Mouse (Mus musculus) stomach, postnatal 0 days (tissue): ENCODE measurements around the gene B9d1. TPM values are rescaled to one million over a fixed set of nuclear protein-coding genes. Genes with fewer than 3 reads are reported as not detected.

Experiments
- ATAC-seq: fragments of 200-750 bp; cut with Nextera tagmentation; 2 replicates; pipeline ENCODE4 v1.8.0; 2017; ENCODE audit not compliant: low FRiP score, low TSS enrichment
- DNase-seq: peaks from one replicate; pipeline ENCODE4 v3.0.0-alpha.2; 2016; ENCODE audit warnings: low spot score
- H3K27ac ChIP-seq: fragments of 300-500 bp; sonication (generic); replicated peaks from 2 replicates; pipeline ENCODE4 v1.5.1; 2014; ENCODE audit warnings: mild to moderate bottlenecking, control low read depth
- H3K27me3 ChIP-seq: fragments of 300-500 bp; sonication (generic); 2 replicates; pipeline ENCODE4 v1.6.1; 2014; ENCODE audit warnings: low read length; ENCODE audit not compliant: control insufficient read depth, insufficient read depth
- H3K36me3 ChIP-seq: fragments of 300-500 bp; sonication (generic); 2 replicates; pipeline ENCODE4 v1.6.1; 2014; ENCODE audit warnings: low read length, mixed read lengths; ENCODE audit not compliant: control insufficient read depth, insufficient read depth
- H3K4me1 ChIP-seq: fragments of 300-500 bp; sonication (generic); replicated peaks from 2 replicates; pipeline ENCODE4 v1.6.1; 2014; ENCODE audit warnings: antibody characterized with exemption; ENCODE audit not compliant: control insufficient read depth, insufficient read depth
- H3K4me2 ChIP-seq: fragments of 300-500 bp; sonication (generic); replicated peaks from 2 replicates; pipeline ENCODE4 v1.6.1; 2014; ENCODE audit warnings: low read depth, mild to moderate bottlenecking, control low read depth, moderate library complexity
- H3K4me3 ChIP-seq: fragments of 300-500 bp; sonication (generic); 2 replicates; pipeline ENCODE4 v1.5.1; 2014; ENCODE audit warnings: low read depth, low read length, control low read depth
- H3K9ac ChIP-seq: fragments of 300-500 bp; sonication (generic); 2 replicates; pipeline ENCODE4 v1.6.1; 2014; ENCODE audit warnings: mild to moderate bottlenecking, low read length, control low read depth, mixed read lengths
- H3K9me3 ChIP-seq: fragments of 300-500 bp; sonication (generic); 2 replicates; pipeline ENCODE4 v1.6.1; 2016; ENCODE audit warnings: low read length; ENCODE audit not compliant: control insufficient read depth
- CTCF ChIP-seq: IDR thresholded peaks from 2 replicates; pipeline ENCODE4 v1.5.1; 2016; ENCODE audit warnings: antibody characterized with exemption, low read depth, mild to moderate bottlenecking, moderate library complexity
- EP300 ChIP-seq: optimal IDR thresholded peaks from 2 replicates; pipeline ENCODE3; 2016; ENCODE audit warnings: antibody characterized with exemption
- WGBS: fragments of 180-500 bp; shearing (Covaris S2); extraction: QIAGEN DNeasy Blood & Tissue Kit; methylation state at CpG from one replicate; pipeline ENCODE4 v1.1.7; 2014; 5-methylcytosine and 5-hydroxymethylcytosine counted together
- polyA plus RNA-seq: library from polyadenylated mRNA; unstranded; fragments of >200 nt; fragmentation: Nextera tagmentation; extraction: Ambion mirVana; gene quantifications from 2 replicates; pipeline ENCODE4 v1.2.1, GENCODE M21; 2015

B9d1 gene
- polyA plus RNA-seq, 1 experiment from 2014 or later, result 11.3 TPM

DNA sequence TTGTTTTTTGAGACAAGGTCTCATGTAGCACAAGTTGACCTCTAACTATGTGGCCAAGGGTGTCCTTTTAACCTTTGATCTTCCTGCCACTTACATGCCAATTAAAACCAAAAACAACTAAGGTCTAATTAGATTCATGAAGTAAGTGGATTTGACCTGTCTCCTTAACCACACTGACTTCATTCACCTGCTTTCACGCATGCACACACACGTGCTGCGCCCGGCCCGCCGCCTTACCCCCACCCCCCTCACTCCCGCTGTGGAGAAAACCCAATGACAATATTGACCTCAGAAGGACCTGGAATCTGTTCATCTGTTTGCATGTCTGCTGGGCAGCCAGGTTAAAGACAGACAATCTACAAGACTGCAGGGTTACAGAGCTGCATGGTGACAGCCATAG, 35.7 kb downstream of the B9d1 start:
- DNase-seq (no peak), ATAC-seq (no peak)
- no peaks in the 10 kb centered on the region for H3K4me1 ChIP-seq
- no peaks in the 10 kb centered on the region for H3K9me3 ChIP-seq
- H3K4me2 ChIP-seq, result no peak overlapping the region
- H3K36me3 ChIP-seq, result peaks cover 2% of the 10 kb centered on the region
- no peak overlapping the region for H3K27ac ChIP-seq
- no peaks in the 10 kb centered on the region for H3K27me3 ChIP-seq
- H3K9ac ChIP-seq, result no peak overlapping the region
- H3K4me3 ChIP-seq, result no peak overlapping the region
- 76% methylated on average over 7 of the region's 7 CpGs for WGBS
- no peak for TF ChIP-seq CTCF
- no peak for TF ChIP-seq EP300

DNA sequence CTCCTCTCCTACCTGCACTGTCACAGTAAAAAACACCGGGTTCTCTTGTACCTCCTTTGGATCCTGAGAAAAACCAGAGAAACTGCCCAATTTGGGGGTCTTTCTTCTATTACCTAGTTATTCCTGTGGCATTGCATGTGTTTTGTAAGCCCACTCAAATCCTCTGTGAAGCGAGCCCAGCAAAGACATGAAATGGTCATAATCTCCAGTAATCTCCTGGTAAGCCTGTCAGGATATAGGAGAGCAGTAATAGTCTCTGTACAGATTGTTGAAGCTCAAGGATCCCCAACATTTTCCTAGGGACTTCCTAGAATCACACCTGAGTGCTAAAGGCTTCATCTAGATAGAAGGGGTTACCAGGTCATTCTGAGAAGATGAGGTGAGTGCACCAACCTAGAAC, 36.2 kb downstream of the B9d1 start:
- WGBS, result 72% methylated on average over 2 of the region's 2 CpGs
- DNase-seq (no peak), ATAC-seq (no peak)
- Histone ChIP-seq H3K9me3 (no peaks in the 10 kb centered on the region), H3K36me3 (peaks cover 6% of the 10 kb centered on the region), H3K27me3 (no peaks in the 10 kb centered on the region), H3K27ac (no peak overlapping the region), H3K4me1 (no peaks in the 10 kb centered on the region), H3K4me2 (no peak overlapping the region), H3K9ac (no peak overlapping the region), H3K4me3 (no peak overlapping the region)
- TF ChIP-seq EP300 (no peak), CTCF (no peak)

DNA sequence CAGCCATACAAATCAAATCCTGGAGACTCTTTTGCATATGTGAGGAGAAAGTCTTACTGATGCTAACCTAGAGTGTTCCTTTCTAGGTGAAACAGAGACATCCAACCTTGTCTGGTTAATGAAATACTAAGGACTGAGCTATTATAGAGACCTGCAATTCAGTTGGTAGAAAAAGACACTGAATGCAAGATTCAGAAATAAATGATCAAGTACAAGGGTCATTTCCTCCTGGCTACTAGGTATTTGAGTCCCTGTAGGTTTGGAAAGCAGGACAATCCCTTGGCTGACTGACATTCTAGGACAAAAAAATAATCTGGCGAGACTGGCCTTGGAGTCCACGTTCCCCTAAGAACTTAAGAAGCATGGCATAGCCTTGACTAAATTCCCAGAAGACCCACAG, 40.6 kb downstream of the B9d1 start:
- Histone ChIP-seq H3K9me3 (no peaks in the 10 kb centered on the region), H3K9ac (no peak overlapping the region), H3K27me3 (no peaks in the 10 kb centered on the region), H3K4me1 (no peaks in the 10 kb centered on the region), H3K27ac (no peak overlapping the region), H3K36me3 (peaks cover 8% of the 10 kb centered on the region), H3K4me2 (no peak overlapping the region), H3K4me3 (no peak overlapping the region)
- ATAC-seq (no peak), DNase-seq (no peak)
- TF ChIP-seq CTCF (no peak), EP300 (no peak)
- 94% methylated on average over 2 of the region's 2 CpGs for WGBS

DNA sequence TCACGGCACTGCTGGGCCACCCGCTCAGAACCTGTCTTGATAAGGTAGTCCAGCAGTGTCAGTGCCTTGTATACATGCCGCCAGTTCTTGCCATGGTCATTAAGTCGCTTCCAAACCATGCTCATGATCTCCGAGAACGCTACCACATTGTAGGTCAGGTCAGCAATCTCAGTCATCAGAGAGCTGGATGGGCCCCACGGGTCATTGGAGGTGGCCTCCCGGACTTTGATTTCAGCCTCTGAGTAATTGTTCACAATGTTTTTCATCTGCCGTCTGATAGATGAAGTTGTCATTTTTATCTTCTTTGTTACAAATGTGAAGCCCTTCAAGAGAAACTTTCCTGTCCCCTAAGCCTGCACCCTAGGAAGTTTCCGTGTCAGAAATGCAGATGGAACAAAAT, 41.5 kb downstream of the B9d1 start:
- Histone ChIP-seq H3K4me3 (no peak overlapping the region), H3K36me3 (peaks cover 6% of the 10 kb centered on the region), H3K27ac (no peak overlapping the region), H3K4me1 (no peaks in the 10 kb centered on the region), H3K27me3 (no peaks in the 10 kb centered on the region), H3K9ac (no peak overlapping the region), H3K9me3 (no peaks in the 10 kb centered on the region), H3K4me2 (no peak overlapping the region)
- no peak for ATAC-seq
- DNase-seq, result no peak
- WGBS, result 80% methylated on average over 10 of the region's 10 CpGs
- no peak for TF ChIP-seq EP300
- TF ChIP-seq CTCF, result no peak

DNA sequence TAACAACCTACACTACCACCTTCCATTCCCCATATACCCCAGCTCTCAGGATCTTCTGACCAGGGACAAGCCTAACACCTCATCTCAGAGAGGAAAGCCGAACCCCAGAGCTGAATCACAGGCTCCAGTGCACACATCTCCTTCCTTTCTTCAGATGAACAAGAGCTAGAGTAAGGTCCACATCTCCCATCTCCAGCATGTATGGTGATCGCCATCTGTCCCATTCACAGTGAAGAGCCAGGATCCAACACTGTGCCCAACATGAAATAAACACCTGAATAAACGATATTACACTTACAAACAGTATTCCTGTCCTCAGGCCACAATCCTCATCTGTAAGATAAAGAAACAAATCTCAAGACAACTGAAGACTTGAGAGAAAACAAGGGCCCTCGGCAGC, 42.8 kb downstream of the B9d1 start:
- 91% methylated on average over 4 of the region's 4 CpGs for WGBS
- TF ChIP-seq CTCF, result no peak
- no peak for TF ChIP-seq EP300

DNA sequence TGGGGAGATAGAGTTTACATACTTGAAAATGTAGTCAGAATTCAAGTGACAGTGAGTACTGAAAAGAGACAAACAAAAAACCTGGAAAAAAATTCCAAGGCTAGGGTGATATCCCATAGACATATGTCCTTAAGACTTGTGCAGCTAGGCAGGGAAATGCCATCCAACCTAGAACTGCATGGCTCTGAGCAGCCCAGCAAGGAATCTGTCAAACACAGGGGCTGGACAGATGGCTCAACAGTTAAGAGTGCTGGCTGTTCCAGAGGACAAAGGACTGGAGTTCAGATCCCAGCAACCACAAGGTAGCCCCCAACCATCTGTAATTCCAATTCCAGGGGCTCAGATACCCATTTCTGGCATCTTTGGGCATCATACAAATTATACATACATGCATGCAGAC, 45.7 kb downstream of the B9d1 start:
- Histone ChIP-seq H3K36me3 (peaks cover 6% of the 10 kb centered on the region), H3K4me3 (no peak overlapping the region), H3K4me2 (no peak overlapping the region), H3K4me1 (no peaks in the 10 kb centered on the region), H3K27ac (no peak overlapping the region), H3K9ac (no peak overlapping the region), H3K27me3 (no peaks in the 10 kb centered on the region), H3K9me3 (no peaks in the 10 kb centered on the region)
- ATAC-seq (no peak), DNase-seq (no peak)
- TF ChIP-seq CTCF (no peak), EP300 (no peak)

More for the DNA sequence above, 42.8 kb downstream of the B9d1 start:
- ATAC-seq, result no peak
- no peak overlapping the region for H3K27ac ChIP-seq
- no peaks in the 10 kb centered on the region for H3K27me3 ChIP-seq
- no peaks in the 10 kb centered on the region for H3K4me1 ChIP-seq
- H3K9me3 ChIP-seq, result no peaks in the 10 kb centered on the region
- DNase-seq, result no peak
- H3K4me2 ChIP-seq, result no peak overlapping the region
- peaks cover 6% of the 10 kb centered on the region for H3K36me3 ChIP-seq
- no peak overlapping the region for H3K9ac ChIP-seq
- no peak overlapping the region for H3K4me3 ChIP-seq
